Mouse (Mus musculus) intestine, postnatal 0 days (tissue): ENCODE data around the gene H2al2a. TPM values are rescaled to one million over a fixed set of nuclear protein-coding genes. Genes with fewer than 3 reads are reported as not detected.

ENCODE experiments used
- ATAC-seq: fragments of 200-750 bp; cut with Nextera tagmentation; 2 replicates; pipeline ENCODE4 v1.8.0; 2017; ENCODE audit warnings: mild to moderate bottlenecking, moderate TSS enrichment, moderate library complexity
- H3K27ac ChIP-seq: fragments of 300-500 bp; sonication (generic); 2 replicates; pipeline ENCODE4 v1.5.1; 2014; ENCODE audit warnings: mild to moderate bottlenecking, low read depth, low read length, moderate library complexity
- H3K27me3 ChIP-seq: fragments of 300-500 bp; sonication (generic); replicated peaks from 2 replicates; pipeline ENCODE4 v1.6.1; 2014; ENCODE audit warnings: low read length, mixed read lengths; ENCODE audit not compliant: control insufficient read depth, insufficient read depth
- H3K36me3 ChIP-seq: fragments of 300-500 bp; sonication (generic); 2 replicates; pipeline ENCODE4 v1.6.1; 2014; ENCODE audit warnings: mild to moderate bottlenecking, moderate library complexity; ENCODE audit not compliant: control insufficient read depth, insufficient read depth
- H3K4me1 ChIP-seq: fragments of 300-500 bp; sonication (generic); replicated peaks from 2 replicates; pipeline ENCODE4 v1.6.1; 2014; ENCODE audit warnings: antibody characterized with exemption, low read length, mixed read lengths; ENCODE audit not compliant: control insufficient read depth, insufficient read depth
- H3K4me2 ChIP-seq: fragments of 300-500 bp; sonication (generic); replicated peaks from 2 replicates; pipeline ENCODE4 v1.6.1; 2014; ENCODE audit warnings: low read depth, mild to moderate bottlenecking, moderate library complexity
- H3K4me3 ChIP-seq: fragments of 300-500 bp; sonication (generic); 2 replicates; pipeline ENCODE4 v1.5.1; 2014; ENCODE audit warnings: low read depth, low read length
- H3K9ac ChIP-seq: fragments of 300-500 bp; sonication (generic); 2 replicates; pipeline ENCODE4 v1.6.1; 2014; ENCODE audit warnings: mild to moderate bottlenecking, low read depth, low read length
- H3K9me3 ChIP-seq: fragments of 300-500 bp; sonication (generic); 2 replicates; pipeline ENCODE4 v1.6.1; 2016; ENCODE audit warnings: mixed run types; ENCODE audit not compliant: control insufficient read depth
- CTCF ChIP-seq: sonication (generic); IDR thresholded peaks from 2 replicates; pipeline ENCODE4 v1.5.1; 2016; ENCODE audit warnings: low read depth, mild to moderate bottlenecking, control low read depth, antibody characterized with exemption, moderate library complexity
- WGBS: fragments of 180-500 bp; shearing (Covaris S2); extraction: QIAGEN DNeasy Blood & Tissue Kit; methylation state at CpG from one replicate; pipeline ENCODE4 v1.1.7; 2014; 5-methylcytosine and 5-hydroxymethylcytosine counted together
- polyA plus RNA-seq: library from polyadenylated mRNA; unstranded; fragments of >200 nt; fragmentation: Nextera tagmentation; extraction: Ambion mirVana; gene quantifications from 2 replicates; pipeline ENCODE4 v1.2.1, GENCODE M21; 2015

H2al2a gene
- polyA plus RNA-seq, 1 experiment from 2014 or later = not detected

- Histone ChIP-seq H3K27ac (no peak overlapping the region), H3K9me3 (no peaks in the 10 kb centered on the region), H3K4me1 (peaks cover 6% of the 10 kb centered on the region; the same call in 1 of the 2 replicates), H3K4me3 (peak overlapping the region; percentile 25), H3K9ac (peak overlapping the region; percentile 42; the same call in 1 of the 2 replicates), H3K4me2 (peak overlapping the region; percentile 66), H3K27me3 (no peaks in the 10 kb centered on the region), H3K36me3 (no peaks in the 10 kb centered on the region)
- 21% methylated on average over 46 of the region's 46 CpGs for WGBS
- no peak for ATAC-seq
- no peak for TF ChIP-seq CTCF
These were observed 43.0 kb upstream of the H2al2a start for GRCm38 (mm10) chr2:18039566-18040290.

GRCm38 (mm10) chr2:18038895-18039371, 42.2 kb upstream of the H2al2a start:
- Histone ChIP-seq H3K9ac (no peak overlapping the region), H3K4me1 (peaks cover 6% of the 10 kb centered on the region; the same call in 1 of the 2 replicates), H3K9me3 (no peaks in the 10 kb centered on the region), H3K4me2 (no peak overlapping the region; the same call in 1 of the 2 replicates), H3K4me3 (no peak overlapping the region), H3K36me3 (no peaks in the 10 kb centered on the region), H3K27me3 (no peaks in the 10 kb centered on the region), H3K27ac (no peak overlapping the region)
- no peak for ATAC-seq
- 82% methylated on average over 10 of the region's 10 CpGs for WGBS
- TF ChIP-seq CTCF = no peak

- Histone ChIP-seq H3K9ac (no peak overlapping the region), H3K4me3 (no peak overlapping the region), H3K4me1 (peaks cover 6% of the 10 kb centered on the region; the same call in 1 of the 2 replicates), H3K27ac (no peak overlapping the region), H3K36me3 (no peaks in the 10 kb centered on the region), H3K9me3 (no peaks in the 10 kb centered on the region), H3K27me3 (no peaks in the 10 kb centered on the region), H3K4me2 (no peak overlapping the region)
- TF ChIP-seq CTCF = no peak
- WGBS = 80% methylated on average over 3 of the region's 3 CpGs
- ATAC-seq = no peak
These were observed 41.5 kb upstream of the H2al2a start for GRCm38 (mm10) chr2:18038141-18038752.

GRCm38 (mm10) chr2:18037491-18037890, 40.7 kb upstream of the H2al2a start, which contains the start of gene A930004D18Rik:
TSS of gene A930004D18Rik (minus strand) at chr2:18037737.
- 80% methylated on average over 2 of the region's 2 CpGs for WGBS
- Histone ChIP-seq H3K9ac (no peak within 1 kb of the TSS), H3K4me1 (peaks cover 6% of the 10 kb centered on the region; the same call in 1 of the 2 replicates), H3K4me3 (no peak within 1 kb of the TSS), H3K36me3 (no peaks in the 10 kb centered on the region), H3K27me3 (no peaks in the 10 kb centered on the region), H3K9me3 (no peaks in the 10 kb centered on the region), H3K4me2 (no peak within 1 kb of the TSS), H3K27ac (no peak within 1 kb of the TSS)
- ATAC-seq = no peak
- no peak for TF ChIP-seq CTCF

GRCm38 (mm10) chr2:18034371-18035250, 37.9 kb upstream of the H2al2a start:
- H3K27ac ChIP-seq = no peak overlapping the region
- no peak for TF ChIP-seq CTCF

More at GRCm38 (mm10) chr2:18034371-18035250, 37.9 kb upstream of the H2al2a start:
- Histone ChIP-seq H3K9me3 (no peaks in the 10 kb centered on the region), H3K36me3 (no peaks in the 10 kb centered on the region), H3K4me2 (no peak overlapping the region), H3K4me3 (no peak overlapping the region), H3K4me1 (peaks cover 12% of the 10 kb centered on the region), H3K9ac (no peak overlapping the region), H3K27me3 (no peaks in the 10 kb centered on the region)
- no peak for ATAC-seq
- 88% methylated on average over 10 of the region's 10 CpGs for WGBS
